Mouse (Mus musculus): ENCODE results near the gene Sparcl1. TPM values are rescaled to one million over a fixed set of nuclear protein-coding genes. Genes with fewer than 3 reads are reported as not detected.

Gene Sparcl1
- polyA plus RNA-seq, 1 experiment from 2014 or later, result 85.8 TPM

GRCm38 (mm10) chr5:104076361-104076760 lies 37.2 kb downstream of the Sparcl1 start:
- no peak overlapping the region for H3K4me2 ChIP-seq (replicated peaks)
- no peak overlapping the region for H3K4me3 ChIP-seq
- H3K27me3 ChIP-seq, result no peaks in the 10 kb centered on the region
- 30% methylated on average over 10 of the region's 10 CpGs for WGBS
- H3K36me3 ChIP-seq, result no peaks in the 10 kb centered on the region
- no peak for ATAC-seq (ENCODE audit: low FRiP score)
- no peak overlapping the region for H3K9ac ChIP-seq
- H3K4me1 ChIP-seq, result peaks cover 14% of the 10 kb centered on the region
- H3K27ac ChIP-seq, result no peak overlapping the region
- H3K9me3 ChIP-seq (replicated peaks), result no peaks in the 10 kb centered on the region

- Histone ChIP-seq H3K9me3 (replicated peaks) (no peaks in the 10 kb centered on the region), H3K27ac (no peak overlapping the region), H3K36me3 (no peaks in the 10 kb centered on the region), H3K4me3 (no peak overlapping the region), H3K4me2 (replicated peaks) (no peak overlapping the region), H3K27me3 (no peaks in the 10 kb centered on the region), H3K9ac (no peak overlapping the region), H3K4me1 (peaks cover 14% of the 10 kb centered on the region)
- no peak for ATAC-seq (ENCODE audit: low FRiP score)
- WGBS, result 40% methylated on average over 12 of the region's 12 CpGs
Measured at GRCm38 (mm10) chr5:104074388-104074787, 39.1 kb downstream of the Sparcl1 start.

GRCm38 (mm10) chr5:104073602-104074001 lies 39.9 kb downstream of the Sparcl1 start:
- Histone ChIP-seq H3K9me3 (replicated peaks) (no peaks in the 10 kb centered on the region), H3K4me1 (peaks cover 14% of the 10 kb centered on the region), H3K4me2 (replicated peaks) (no peak overlapping the region), H3K27ac (peak overlapping the region; percentile 83; the same call in 1 of the 2 replicates), H3K4me3 (no peak overlapping the region), H3K36me3 (no peaks in the 10 kb centered on the region), H3K9ac (no peak overlapping the region), H3K27me3 (no peaks in the 10 kb centered on the region)
- 73% methylated on average over 5 of the region's 5 CpGs for WGBS
- ATAC-seq (ENCODE audit: low FRiP score), result peak; percentile 81

- Histone ChIP-seq H3K36me3 (no peaks in the 10 kb centered on the region), H3K27ac (peak overlapping the region; percentile 83), H3K4me1 (peaks cover 14% of the 10 kb centered on the region), H3K9me3 (replicated peaks) (no peaks in the 10 kb centered on the region), H3K4me3 (no peak overlapping the region), H3K9ac (no peak overlapping the region; the same call in 1 of the 2 replicates), H3K27me3 (no peaks in the 10 kb centered on the region), H3K4me2 (replicated peaks) (peak overlapping the region; percentile 35)
- peak; percentile 91 for ATAC-seq (ENCODE audit: low FRiP score)
- WGBS, result 6% methylated on average over 6 of the region's 8 CpGs
Measured at GRCm38 (mm10) chr5:104072272-104072886, 41.2 kb downstream of the Sparcl1 start.

- H3K36me3 ChIP-seq, result no peaks in the 10 kb centered on the region
- no peaks in the 10 kb centered on the region for H3K27me3 ChIP-seq
- peaks cover 14% of the 10 kb centered on the region for H3K4me1 ChIP-seq
- no peak overlapping the region for H3K9ac ChIP-seq
- no peak for ATAC-seq (ENCODE audit: low FRiP score)
- H3K9me3 ChIP-seq (replicated peaks), result no peaks in the 10 kb centered on the region
- WGBS, result 64% methylated on average over 4 of the region's 4 CpGs
- H3K4me2 ChIP-seq (replicated peaks), result no peak overlapping the region
- H3K27ac ChIP-seq, result no peak overlapping the region
- H3K4me3 ChIP-seq, result no peak overlapping the region
Measured at GRCm38 (mm10) chr5:104071048-104071447, 42.5 kb downstream of the Sparcl1 start.

GRCm38 (mm10) chr5:104068751-104069150 lies 44.8 kb downstream of the Sparcl1 start:
- Histone ChIP-seq H3K4me2 (replicated peaks) (no peak overlapping the region), H3K27me3 (no peaks in the 10 kb centered on the region), H3K4me3 (no peak overlapping the region), H3K36me3 (peaks cover 8% of the 10 kb centered on the region), H3K9ac (no peak overlapping the region), H3K4me1 (peaks cover 14% of the 10 kb centered on the region), H3K27ac (no peak overlapping the region), H3K9me3 (replicated peaks) (no peaks in the 10 kb centered on the region)
- 87% methylated on average over 7 of the region's 7 CpGs for WGBS
- ATAC-seq (ENCODE audit: low FRiP score), result no peak

- WGBS, result 94% methylated on average over 11 of the region's 11 CpGs
- no peak overlapping the region for H3K27ac ChIP-seq
- H3K9me3 ChIP-seq (replicated peaks), result no peaks in the 10 kb centered on the region
- peaks cover 51% of the 10 kb centered on the region for H3K36me3 ChIP-seq
- H3K4me2 ChIP-seq (replicated peaks), result no peak overlapping the region
- H3K4me1 ChIP-seq, result no peaks in the 10 kb centered on the region
- no peak for ATAC-seq (ENCODE audit: low FRiP score)
- no peak overlapping the region for H3K4me3 ChIP-seq
- no peak overlapping the region for H3K9ac ChIP-seq
- H3K27me3 ChIP-seq, result no peaks in the 10 kb centered on the region
Measured at GRCm38 (mm10) chr5:104062773-104063551, 50.6 kb downstream of the Sparcl1 start.

- H3K27me3 ChIP-seq, result no peaks in the 10 kb centered on the region
- ATAC-seq (ENCODE audit: low FRiP score), result no peak
- H3K4me2 ChIP-seq (replicated peaks), result no peak overlapping the region
- H3K9ac ChIP-seq, result no peak overlapping the region
- no peak overlapping the region for H3K4me3 ChIP-seq
- H3K4me1 ChIP-seq, result no peaks in the 10 kb centered on the region
- H3K27ac ChIP-seq, result no peak overlapping the region
- H3K36me3 ChIP-seq, result peaks cover 51% of the 10 kb centered on the region
- 83% methylated on average over 13 of the region's 13 CpGs for WGBS
- H3K9me3 ChIP-seq (replicated peaks), result no peaks in the 10 kb centered on the region
Measured at GRCm38 (mm10) chr5:104061936-104062772, 51.4 kb downstream of the Sparcl1 start.

- Histone ChIP-seq H3K4me1 (no peaks in the 10 kb centered on the region), H3K36me3 (peaks cover 54% of the 10 kb centered on the region), H3K27ac (no peak overlapping the region), H3K4me3 (no peak overlapping the region), H3K4me2 (replicated peaks) (no peak overlapping the region), H3K27me3 (no peaks in the 10 kb centered on the region), H3K9me3 (replicated peaks) (no peaks in the 10 kb centered on the region), H3K9ac (no peak overlapping the region)
- ATAC-seq (ENCODE audit: low FRiP score), result no peak
- 88% methylated on average over 5 of the region's 5 CpGs for WGBS
Measured at GRCm38 (mm10) chr5:104060429-104060828, 53.1 kb downstream of the Sparcl1 start.

- no peaks in the 10 kb centered on the region for H3K27me3 ChIP-seq
- H3K27ac ChIP-seq, result no peak overlapping the region
- no peak for ATAC-seq (ENCODE audit: low FRiP score)
- no peaks in the 10 kb centered on the region for H3K9me3 ChIP-seq (replicated peaks)
- H3K4me3 ChIP-seq, result no peak overlapping the region
- H3K4me1 ChIP-seq, result no peaks in the 10 kb centered on the region
- peaks cover 56% of the 10 kb centered on the region for H3K36me3 ChIP-seq
- no peak overlapping the region for H3K4me2 ChIP-seq (replicated peaks)
- H3K9ac ChIP-seq, result no peak overlapping the region
- 84% methylated on average over 9 of the region's 9 CpGs for WGBS
Measured at GRCm38 (mm10) chr5:104059628-104060027, 53.9 kb downstream of the Sparcl1 start.

GRCm38 (mm10) chr5:104058021-104058420 lies 55.5 kb downstream of the Sparcl1 start:
- peaks cover 47% of the 10 kb centered on the region for H3K36me3 ChIP-seq
- H3K4me1 ChIP-seq, result no peaks in the 10 kb centered on the region
- 69% methylated on average over 15 of the region's 15 CpGs for WGBS
- H3K9me3 ChIP-seq (replicated peaks), result no peaks in the 10 kb centered on the region
- H3K4me2 ChIP-seq (replicated peaks), result no peak overlapping the region
- no peak overlapping the region for H3K4me3 ChIP-seq
- no peak overlapping the region for H3K27ac ChIP-seq
- no peaks in the 10 kb centered on the region for H3K27me3 ChIP-seq
- ATAC-seq (ENCODE audit: low FRiP score), result no peak
- no peak overlapping the region for H3K9ac ChIP-seq

- Histone ChIP-seq H3K4me2 (replicated peaks) (no peak overlapping the region), H3K36me3 (peaks cover 44% of the 10 kb centered on the region), H3K9me3 (replicated peaks) (no peaks in the 10 kb centered on the region), H3K4me1 (no peaks in the 10 kb centered on the region), H3K27ac (no peak overlapping the region), H3K27me3 (no peaks in the 10 kb centered on the region), H3K9ac (no peak overlapping the region), H3K4me3 (no peak overlapping the region)
- no peak for ATAC-seq (ENCODE audit: low FRiP score)
- WGBS, result 86% methylated on average over 7 of the region's 7 CpGs
Measured at GRCm38 (mm10) chr5:104056295-104056694, 57.2 kb downstream of the Sparcl1 start.
